In genomic region chr2:93955886-93956285, GRCm38 (mm10) we compare ENCODE assay signal across 9 mouse cellular contexts. TPM values are rescaled to one million over a fixed set of nuclear protein-coding genes. Genes with fewer than 3 reads are reported as not detected.
DNase-seq lines count a peak whose midpoint lies in the region; ATAC-seq and TF ChIP-seq lines count a peak whose summit lies in the region.
"Had no signal": no experiment of that assay in that cellular context is flagged by ENCODE, and none has a peak within 500 bp of the region (broad histone marks: within the 10 kb centered on the region; RNA-seq: fewer than 3 reads in every experiment).

No protein-coding gene starts in this region.

- H3K4me3 ChIP-seq in cerebellum, adult 2 months (replicated peaks; ENCODE audit: insufficient read depth, low read depth, low read length) = peak overlapping the region; percentile 66
- peak overlapping the region; percentile 90 for H3K4me3 ChIP-seq in megakaryocyte, embryonic 14.5 days (replicated peaks)
- H3K4me3 ChIP-seq in limb, embryonic 10.5 days = peak overlapping the region; percentile 64
- H3K4me3 ChIP-seq in olfactory bulb, adult 2 months (ENCODE audit: insufficient read depth, low read depth, low read length) = peak overlapping the region; percentile 75

- no peak for ATAC-seq in megakaryocyte, adult 5-6 weeks (ENCODE audit: poor library complexity, severe bottlenecking)

- peaks cover 12% of the 10 kb centered on the region for H3K9me3 ChIP-seq in megakaryocyte, embryonic 14.5 days
- H3K9me3 ChIP-seq in limb, embryonic 10.5 days (replicated peaks) = no peaks in the 10 kb centered on the region

- no peak for TF ChIP-seq CTCF in cerebellum, adult 2 months (IDR thresholded peaks at IDR 0.05; ENCODE audit: borderline replicate concordance, insufficient read depth, low read depth, low read length)
- TF ChIP-seq CTCF in olfactory bulb, adult 2 months (IDR thresholded peaks at IDR 0.05; ENCODE audit: insufficient read depth, low read depth, low read length) = no peak

- intact Hi-C loops in gastrocnemius, postnatal 14 days (cut with DNase I; ENCODE audit: low total_unique reads) = loop anchor here (5.0 kb wide), 1 partner anchor 49 kb away; no protein-coding TSS in a partner anchor

- no peak for DNase-seq in cerebellum, adult 2 months
- no peak for DNase-seq in cerebellum, adult 9-11 months
- no peak for DNase-seq in limb, embryonic 10.5 days (ENCODE audit: low spot score)
- no peak for DNase-seq in gastrocnemius, postnatal 14 days
- no peak for DNase-seq in spleen, postnatal 14 days (ENCODE audit: low spot score in 2 of 2)

- under 1% methylated on average over 31 of the region's 31 CpGs for WGBS in cerebellum, adult 2 months
- WGBS in limb, embryonic 10.5 days = under 1% methylated on average over 31 of the region's 31 CpGs
- under 1% methylated on average over 31 of the region's 31 CpGs for WGBS in olfactory bulb, adult 2 months

- H3K4me1 ChIP-seq in cerebellum, adult 2 months (ENCODE audit: control insufficient read depth, insufficient read depth, low read length) = peaks cover 4% of the 10 kb centered on the region; the same call in 1 of the 2 replicates
- H3K4me1 ChIP-seq in megakaryocyte, embryonic 14.5 days = peaks cover 32% of the 10 kb centered on the region
- H3K4me1 ChIP-seq in limb, embryonic 10.5 days = peaks cover 30% of the 10 kb centered on the region
- peaks cover 24% of the 10 kb centered on the region for H3K4me1 ChIP-seq in olfactory bulb, adult 2 months (ENCODE audit: control insufficient read depth, insufficient read depth, low read length)

- 0 out of 2 replicates have a peak, but pooled peaks have one; percentile 7 for TF ChIP-seq POLR2A in cerebellum, adult 2 months (IDR thresholded peaks at IDR 0.05; ENCODE audit: borderline replicate concordance, insufficient read depth, low read length)
- no peak for TF ChIP-seq POLR2A in olfactory bulb, adult 2 months (IDR thresholded peaks at IDR 0.05; ENCODE audit: insufficient read depth, low read depth, low read length)

- no peaks in the 10 kb centered on the region for H3K27me3 ChIP-seq in cerebellum, adult 2 months (ENCODE audit: control insufficient read depth, insufficient read depth, low read length)
- H3K27me3 ChIP-seq in megakaryocyte, embryonic 14.5 days (replicated peaks) = peaks cover 92% of the 10 kb centered on the region
- H3K27me3 ChIP-seq in limb, embryonic 10.5 days (ENCODE audit: low read depth, poor library complexity, severe bottlenecking) = peaks cover 92% of the 10 kb centered on the region

- no peaks in the 10 kb centered on the region for H3K36me3 ChIP-seq in megakaryocyte, embryonic 14.5 days (replicated peaks; ENCODE audit: low read length)
- no peaks in the 10 kb centered on the region for H3K36me3 ChIP-seq in limb, embryonic 10.5 days

- peak overlapping the region; percentile 65 for H3K27ac ChIP-seq in cerebellum, adult 2 months (ENCODE audit: insufficient read depth, low read length)
- H3K27ac ChIP-seq in limb, embryonic 10.5 days = peak overlapping the region; percentile 59
- peak overlapping the region; percentile 99 for H3K27ac ChIP-seq in olfactory bulb, adult 2 months (ENCODE audit: insufficient read depth, low read depth, low read length)

RNA-seq across cellular contexts. Expression of gene Gm13889, which starts 1.1 kb away (rescaled TPM):
- 47.8 and 49.0 TPM in 2 replicates for polyA plus RNA-seq in cerebellum, adult 2 months (2012; rRNA removed)
- 1.7 and 2.1 TPM in 2 replicates for polyA plus RNA-seq in megakaryocyte, embryonic 14.5 days (2012; ENCODE audit: insufficient read depth, low replicate concordance)
- 0.11 TPM in 1 of 2 replicates, not detected in the other for total RNA-seq in megakaryocyte, adult 5-6 weeks (2015)
- 0.51 TPM in 1 of 2 replicates, not detected in the other for total RNA-seq in megakaryocyte, adult 5-6 weeks (2017)
- 0.60 and 0.70 TPM in 2 replicates for polyA plus RNA-seq in limb, embryonic 10.5 days (2016; fragmentation: Nextera tagmentation; extraction: Ambion mirVana)
- polyA plus RNA-seq in olfactory bulb, adult 2 months (2012; ENCODE audit: insufficient read depth, insufficient read length, low replicate concordance, missing spikeins) = not detected in 2 replicates
- total RNA-seq in gastrocnemius, postnatal 14 days (2021) = 10 to 100 TPM in 1 of 2 experiments, 1 to 10 TPM in 1; 9.5 to 15.6 TPM

RNA-seq across cellular contexts. Expression of gene Gm27027, which starts 40.3 kb away (rescaled TPM):
- 0.26 and 0.57 TPM in 2 replicates for polyA plus RNA-seq in cerebellum, adult 2 months (2012; rRNA removed)
- not detected in 2 replicates for polyA plus RNA-seq in megakaryocyte, embryonic 14.5 days (2012; ENCODE audit: insufficient read depth, low replicate concordance)
- total RNA-seq in megakaryocyte, adult 5-6 weeks (2015) = not detected in 2 replicates
- not detected in 2 replicates for total RNA-seq in megakaryocyte, adult 5-6 weeks (2017)
- not detected in 2 replicates for polyA plus RNA-seq in limb, embryonic 10.5 days (2016; fragmentation: Nextera tagmentation; extraction: Ambion mirVana)
- polyA plus RNA-seq in olfactory bulb, adult 2 months (2012; ENCODE audit: insufficient read depth, insufficient read length, low replicate concordance, missing spikeins) = not detected in 2 replicates
- total RNA-seq in gastrocnemius, postnatal 14 days (2021) = under 1 TPM in 1 of 2 experiments, not detected in 1; 0.86 TPM
- total RNA-seq: layer of hippocampus, postnatal 10 days had no signal

RNA-seq across cellular contexts. Expression of gene Alkbh3, which starts 54.7 kb away (rescaled TPM):
- polyA plus RNA-seq in cerebellum, adult 2 months (2012; rRNA removed) = 52.7 and 54.5 TPM in 2 replicates
- polyA plus RNA-seq in megakaryocyte, embryonic 14.5 days (2012; ENCODE audit: insufficient read depth, low replicate concordance) = 18.0 and 31.2 TPM in 2 replicates
- total RNA-seq in megakaryocyte, adult 5-6 weeks (2015) = 64.3 and 71.6 TPM in 2 replicates
- 26.0 and 27.2 TPM in 2 replicates for total RNA-seq in megakaryocyte, adult 5-6 weeks (2017)
- 48.8 and 56.2 TPM in 2 replicates for polyA plus RNA-seq in limb, embryonic 10.5 days (2016; fragmentation: Nextera tagmentation; extraction: Ambion mirVana)
- not detected in 2 replicates for polyA plus RNA-seq in olfactory bulb, adult 2 months (2012; ENCODE audit: insufficient read depth, insufficient read length, low replicate concordance, missing spikeins)
- total RNA-seq in gastrocnemius, postnatal 14 days (2021) = 10 to 100 TPM; 48.9 to 54.0 TPM

Comparison
In these comparisons a context has a peak if more than half of its experiments do, and no peak if none do; other contexts are left out.
1. RNA of gene Gm13889, which starts 1.1 kb away (polyA plus RNA-seq): 47.8 to 49.0 TPM in cerebellum, adult 2 months; 1.7 to 2.1 TPM in megakaryocyte, embryonic 14.5 days, 0.60 to 0.70 TPM in limb, embryonic 10.5 days and not detected in olfactory bulb, adult 2 months; every median in the first group is over 10 times any median in the second.
2. RNA of gene Alkbh3, which starts 54.7 kb away (polyA plus RNA-seq): 48.8 to 56.2 TPM in limb, embryonic 10.5 days, 52.7 to 54.5 TPM in cerebellum, adult 2 months and 18.0 to 31.2 TPM in megakaryocyte, embryonic 14.5 days; not detected in olfactory bulb, adult 2 months; every median in the first group is over 10 times any median in the second.
3. Peak in every context shown above with its lines, with median percentiles within 50 percentile points of each other: H3K27ac ChIP-seq and H3K4me3 ChIP-seq.